Mouse (Mus musculus) megakaryocyte, adult 5-6 weeks (primary cell): ENCODE data around the gene Foxc1. TPM values are rescaled to one million over a fixed set of nuclear protein-coding genes. Genes with fewer than 3 reads are reported as not detected.

ENCODE experiments used
- ATAC-seq: 2 replicates; pipeline ENCODE4 v1.8.0; 2016; ENCODE audit warnings: mild to moderate bottlenecking, inconsistent platforms; ENCODE audit not compliant: poor library complexity, severe bottlenecking
- total RNA-seq, 2 experiments: library from RNA; stranded (forward) in 1 of 2; stranded (reverse) in 1 of 2; fragments of 153-499, 151-499 nt in 1 of 2; fragments of 221-1000, 200-1000 nt in 1 of 2; gene quantifications; 2 replicates each; pipeline versions ENCODE4 v1.2.3 to v1.2.4; 2015 to 2017

The Foxc1 gene
- 0.18 and 0.30 TPM in 2 replicates for total RNA-seq (2015)
- total RNA-seq (2017): 0.07 and 0.28 TPM in 2 replicates

DNA sequence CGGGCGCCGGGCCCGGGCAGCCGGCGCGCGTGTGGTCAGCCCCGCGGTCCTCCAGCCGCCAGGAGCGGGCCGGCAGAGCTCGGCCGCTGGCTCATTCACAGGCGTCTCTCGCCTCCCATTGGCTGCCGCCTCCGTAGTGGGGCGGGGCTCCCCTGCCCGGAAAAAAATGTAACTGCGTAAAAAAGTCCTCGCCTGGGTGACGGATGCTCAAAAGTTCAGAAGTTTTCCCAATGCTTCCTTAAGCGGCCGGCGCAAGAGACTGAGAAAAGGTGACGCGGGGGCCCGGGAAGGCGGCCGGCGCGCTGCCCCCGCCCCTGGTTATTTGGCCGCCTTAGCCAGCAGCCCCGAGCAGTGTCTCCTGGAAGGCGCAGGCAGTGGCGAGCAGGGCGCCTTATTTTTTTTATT lies at the start of gene Foxc1:
Gene Foxc1, plus strand, starts transcription at position 206 of the 405 bp plus-strand sequence.
- peak; percentile 70 for ATAC-seq

DNA sequence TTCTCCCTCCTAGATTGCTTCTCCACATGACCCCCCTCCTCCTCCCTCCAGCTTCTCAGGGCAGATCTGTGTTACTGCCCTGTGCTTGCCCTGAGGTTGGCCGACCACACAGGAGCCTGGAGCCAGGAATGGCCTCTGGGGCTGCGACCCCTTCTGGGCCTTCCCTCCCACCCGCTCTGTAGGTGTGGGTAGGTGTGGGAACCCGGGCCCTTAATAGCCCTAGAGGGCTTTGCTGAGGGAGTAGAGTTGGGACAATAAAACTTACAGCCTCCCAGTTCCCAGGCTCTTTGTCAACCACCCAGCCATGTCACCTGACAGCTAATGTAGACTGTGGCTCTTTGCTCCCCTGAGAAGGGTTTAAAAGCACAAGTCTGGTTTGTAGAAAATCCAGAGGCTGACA lies 46.0 kb upstream of the Foxc1 start:
- ATAC-seq: no peak

DNA sequence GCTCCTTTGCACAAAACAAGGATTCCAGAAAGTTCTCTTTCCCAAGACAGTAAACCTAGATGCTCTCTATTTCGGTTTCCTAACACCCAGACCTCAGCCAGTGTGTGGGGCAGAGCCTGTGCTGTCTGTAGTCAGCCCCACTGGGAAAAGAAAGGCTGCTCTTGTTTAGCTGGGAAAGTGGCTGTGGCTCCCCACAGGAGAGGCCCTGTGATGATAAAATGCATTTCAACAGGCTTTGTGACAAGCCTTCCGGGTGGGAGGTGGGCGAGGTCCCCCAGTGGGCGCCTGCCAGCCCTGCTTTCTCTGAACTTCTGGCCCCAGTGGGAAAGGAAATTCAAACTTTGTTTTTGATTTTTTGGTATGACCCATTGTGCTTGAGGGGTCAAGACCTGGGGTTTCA lies 45.4 kb upstream of the Foxc1 start:
- no peak for ATAC-seq

DNA sequence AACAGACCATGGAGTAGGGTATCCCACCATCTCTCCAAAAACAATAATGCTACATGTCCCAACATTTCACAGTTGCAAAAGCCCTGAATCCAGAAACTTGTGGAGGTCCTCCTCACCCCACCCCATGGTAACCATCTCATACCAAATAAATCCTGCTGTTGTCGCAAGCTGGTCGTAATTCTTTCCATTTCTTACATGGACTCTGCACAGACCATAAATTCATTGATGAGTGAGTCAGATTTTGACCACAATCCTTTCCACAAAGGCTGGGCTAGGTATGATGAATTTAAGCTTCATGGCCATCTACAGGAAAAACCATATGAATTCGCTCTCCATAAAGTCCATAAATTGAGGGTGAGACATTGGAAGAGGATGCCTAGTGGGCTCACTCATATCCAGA lies 42.0 kb upstream of the Foxc1 start:
- no peak for ATAC-seq

DNA sequence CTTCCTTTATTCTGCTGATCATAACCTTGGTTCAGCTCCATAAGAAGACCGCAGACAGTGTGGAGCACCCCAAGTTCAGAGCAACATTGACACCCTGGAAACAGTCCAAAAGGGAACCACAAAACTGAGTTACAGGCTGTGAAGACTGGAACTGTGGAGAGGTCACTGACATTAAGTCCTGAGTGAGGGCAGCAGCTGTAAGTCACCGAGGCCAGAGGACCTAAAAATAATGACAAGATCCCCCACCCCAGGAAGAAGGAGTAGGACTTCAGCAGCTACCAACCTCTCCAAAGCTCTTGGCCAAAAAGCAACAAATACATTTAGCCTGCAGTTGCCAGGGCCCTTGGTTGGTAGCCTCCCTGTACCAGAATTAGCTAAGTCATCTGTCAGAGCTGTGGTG lies 40.9 kb upstream of the Foxc1 start:
- ATAC-seq: no peak

DNA sequence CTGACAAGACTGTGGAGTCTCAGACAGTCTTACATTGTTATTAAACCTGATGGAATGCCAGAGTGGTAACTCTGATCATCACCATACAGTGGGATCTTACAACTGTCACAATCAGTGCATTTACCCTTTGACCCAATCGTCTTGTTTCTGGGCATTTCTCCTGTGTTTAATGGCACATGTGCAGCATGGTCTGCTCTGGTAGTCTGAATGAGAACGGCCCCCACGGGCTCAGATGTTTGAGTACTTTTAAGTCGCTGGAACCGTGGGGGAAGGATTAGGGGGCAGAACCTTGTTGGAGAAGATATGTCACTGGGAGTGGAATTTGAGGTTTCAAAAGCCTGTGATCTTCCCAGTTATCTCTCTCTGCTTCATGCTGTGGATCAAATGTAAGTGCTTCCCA lies 33.6 kb upstream of the Foxc1 start:
- ATAC-seq: no peak

DNA sequence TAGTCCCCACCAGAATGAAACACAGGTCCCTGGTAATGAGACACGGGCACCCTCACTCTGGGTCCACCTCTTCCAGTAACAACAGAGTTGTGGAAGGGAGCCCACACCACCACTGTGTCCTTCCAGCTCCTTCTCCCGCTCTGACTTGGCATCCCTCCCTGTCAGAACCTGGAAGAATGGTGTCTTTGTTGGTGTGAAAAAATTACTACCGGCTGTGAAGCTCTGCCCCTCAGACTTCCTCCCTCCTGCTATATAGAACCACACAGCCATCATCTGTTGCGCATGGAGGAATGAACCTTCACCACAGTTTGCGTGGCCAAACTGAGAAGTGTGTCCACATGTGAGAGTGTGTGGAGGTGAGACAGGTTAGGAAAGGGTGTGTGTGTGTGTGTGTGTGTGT lies 30.7 kb upstream of the Foxc1 start:
- ATAC-seq: no peak

DNA sequence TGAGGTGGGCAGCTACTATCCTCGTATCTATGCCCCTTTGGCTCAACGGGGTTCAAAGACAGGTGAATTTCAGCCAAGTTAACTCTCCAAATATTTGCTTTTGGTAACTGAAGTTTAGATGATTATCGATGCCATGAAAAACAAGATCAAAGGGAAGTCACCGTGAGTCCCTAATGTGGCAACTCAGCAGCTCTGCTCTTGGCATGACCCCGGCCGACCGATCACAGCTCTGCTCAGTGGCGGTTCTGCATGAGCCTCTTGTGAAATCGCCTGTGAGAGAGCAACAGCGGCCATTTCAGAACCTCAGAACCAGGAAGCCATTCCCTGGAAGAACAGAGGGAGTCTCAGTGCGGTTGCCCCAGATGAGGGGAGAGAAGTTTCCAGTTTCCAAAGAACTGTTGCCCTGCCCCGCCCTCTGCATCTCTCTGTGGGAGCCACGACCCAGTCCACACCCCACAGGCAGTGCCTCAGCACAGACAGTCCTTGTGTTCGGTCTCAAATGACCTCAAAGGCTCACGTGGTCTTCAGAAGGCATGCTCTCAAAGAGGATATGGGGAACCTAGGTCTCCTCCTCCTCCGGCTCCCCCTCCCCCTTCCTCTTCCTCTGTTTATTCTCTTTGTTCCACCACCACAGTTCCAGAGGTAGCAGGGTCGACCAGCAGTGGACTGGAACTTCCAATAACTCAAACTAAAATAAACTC lies 27.0 kb upstream of the Foxc1 start:
- ATAC-seq: no peak

DNA sequence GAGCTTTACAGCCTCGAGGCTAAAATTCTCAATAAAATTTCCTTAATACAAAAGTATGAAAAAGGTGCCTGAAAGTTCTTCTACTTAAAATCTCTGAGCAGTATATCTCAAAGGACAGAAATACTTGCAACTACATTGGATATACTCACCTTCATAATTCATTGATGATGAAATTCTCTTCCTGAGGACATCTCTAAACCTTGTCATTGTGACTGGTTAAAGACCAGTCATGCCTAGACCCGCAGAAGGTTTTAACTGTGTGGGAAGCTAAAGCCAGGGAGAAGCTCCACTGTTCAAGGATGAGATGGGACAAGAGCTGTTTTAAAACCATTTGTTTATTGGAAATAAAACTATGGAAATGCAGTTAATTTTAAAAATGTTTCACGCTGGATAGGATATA lies 26.1 kb upstream of the Foxc1 start:
- no peak for ATAC-seq

DNA sequence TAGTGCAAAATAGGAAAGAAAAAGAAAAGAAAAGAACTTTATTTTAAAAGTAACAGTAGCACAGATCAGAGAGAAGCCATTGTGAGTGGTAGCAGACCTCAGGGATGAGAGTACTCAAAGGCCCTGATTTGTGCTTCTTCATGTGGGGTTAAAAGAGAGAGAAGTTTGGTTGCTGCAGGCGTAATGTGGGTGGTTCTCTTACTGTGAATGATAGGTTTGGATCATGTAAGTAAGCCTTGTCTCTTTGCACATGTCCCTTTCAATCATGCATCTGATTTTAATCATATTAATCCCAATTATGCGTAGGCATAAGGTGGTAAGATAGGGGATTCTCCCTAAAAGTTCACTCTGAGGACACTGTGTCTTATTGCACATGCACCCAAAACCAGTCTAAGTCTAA lies 24.4 kb upstream of the Foxc1 start:
- no peak for ATAC-seq

DNA sequence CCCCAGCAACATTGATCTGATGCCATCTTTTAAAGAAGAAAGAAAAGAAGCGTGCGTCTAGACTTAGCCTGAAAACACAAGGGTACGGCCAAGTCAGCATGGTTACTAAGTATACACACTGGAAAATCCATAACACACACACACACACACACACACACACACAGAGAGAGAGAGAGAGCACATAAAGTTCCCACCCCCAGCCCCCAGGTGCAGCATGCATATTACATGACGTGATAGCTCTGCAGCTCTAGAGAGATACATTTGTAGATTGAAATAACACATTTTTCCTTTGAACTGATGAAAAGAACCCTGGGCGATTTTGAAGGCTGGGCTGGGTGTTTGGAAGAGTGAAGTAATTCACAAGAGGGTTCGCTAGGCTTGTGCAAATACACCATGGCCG lies 21.7 kb upstream of the Foxc1 start:
- ATAC-seq: no peak

DNA sequence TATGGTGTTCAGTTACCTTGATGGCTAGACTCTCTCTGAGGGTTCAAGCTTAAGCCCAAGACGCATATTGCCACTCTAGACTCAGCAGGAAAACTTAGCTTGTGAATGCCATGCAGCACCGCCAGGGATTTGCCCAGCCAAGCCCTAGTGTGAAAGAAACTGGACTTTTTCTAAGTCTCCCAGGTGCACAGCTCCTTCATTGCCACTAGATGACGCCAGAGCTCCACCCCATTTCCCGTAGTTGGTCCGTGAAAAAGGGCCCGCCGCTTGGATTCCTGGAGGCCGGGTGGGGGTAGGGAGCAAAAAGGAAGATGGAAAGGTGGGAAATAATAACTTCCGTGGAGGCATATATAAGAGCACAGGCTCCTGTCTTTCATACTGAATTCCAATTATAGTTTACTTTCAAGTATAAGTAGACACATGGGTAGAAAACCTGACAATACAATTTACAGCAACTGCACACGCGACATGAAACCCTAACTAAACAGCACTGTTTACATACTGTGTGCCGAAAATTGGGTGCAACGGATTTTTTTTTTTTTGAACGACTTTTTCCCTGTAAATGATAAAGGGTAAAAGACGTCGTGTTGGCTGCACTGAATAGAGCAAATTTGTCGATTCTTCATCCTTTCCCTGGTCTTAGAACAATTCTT lies 13.8 kb upstream of the Foxc1 start:
- ATAC-seq: no peak

DNA sequence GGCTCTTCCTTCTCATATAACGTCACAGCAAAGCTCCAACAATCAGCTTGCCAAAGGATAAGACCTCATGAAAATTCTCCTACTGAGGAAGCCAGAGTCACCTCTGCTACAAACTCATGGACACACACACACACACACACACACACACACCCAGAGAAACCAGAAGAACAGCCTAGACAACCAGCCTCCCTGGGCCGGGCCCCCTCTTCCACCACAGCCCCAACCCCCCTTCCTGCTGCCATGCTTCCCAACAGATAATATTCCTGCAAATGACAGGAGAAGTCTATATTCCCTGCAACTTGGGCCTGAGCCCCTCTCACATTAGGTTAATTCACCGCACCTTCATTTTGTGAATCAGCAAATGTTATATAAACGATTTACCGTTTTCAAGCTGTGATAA lies 13.3 kb upstream of the Foxc1 start:
- no peak for ATAC-seq

DNA sequence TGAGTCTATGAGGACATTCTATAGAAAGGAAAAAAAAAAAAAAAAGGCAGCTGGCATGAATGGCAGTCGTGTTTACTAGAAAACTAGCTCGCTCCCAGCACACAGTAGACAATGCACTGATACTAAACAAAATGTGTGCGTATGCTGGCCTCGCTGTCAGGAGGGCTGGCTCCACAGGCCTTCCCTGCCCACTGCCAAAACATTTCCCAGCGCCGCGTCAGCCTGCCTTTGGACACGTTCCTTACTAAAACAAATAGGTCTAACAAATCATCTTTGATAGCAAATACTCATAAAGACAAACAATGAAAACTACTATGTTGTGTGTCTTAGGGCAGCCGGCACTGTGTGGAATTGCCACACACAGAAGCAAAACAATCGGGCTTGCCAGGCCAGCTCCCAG lies 9.1 kb upstream of the Foxc1 start:
- ATAC-seq: no peak

DNA sequence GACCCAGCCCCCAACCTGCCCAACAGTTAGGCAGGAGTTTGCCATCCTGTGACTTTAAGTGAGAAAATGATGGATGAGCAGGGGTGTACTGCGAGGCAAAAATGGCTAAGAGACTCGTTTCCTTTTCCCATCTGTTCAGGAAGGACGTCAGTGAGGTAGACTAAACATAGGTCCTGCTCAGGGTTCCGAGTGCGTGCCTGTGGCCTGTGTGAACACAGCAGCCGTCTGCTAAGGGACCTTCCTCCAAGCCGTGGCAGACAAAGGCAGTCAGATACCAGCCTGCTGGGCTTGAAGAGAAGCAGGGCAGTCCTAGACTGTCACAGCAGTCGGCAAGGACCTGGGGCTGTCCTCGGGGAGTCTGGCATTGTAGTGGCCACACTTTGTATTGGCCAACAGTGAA lies 8.4 kb upstream of the Foxc1 start:
- ATAC-seq: no peak

DNA sequence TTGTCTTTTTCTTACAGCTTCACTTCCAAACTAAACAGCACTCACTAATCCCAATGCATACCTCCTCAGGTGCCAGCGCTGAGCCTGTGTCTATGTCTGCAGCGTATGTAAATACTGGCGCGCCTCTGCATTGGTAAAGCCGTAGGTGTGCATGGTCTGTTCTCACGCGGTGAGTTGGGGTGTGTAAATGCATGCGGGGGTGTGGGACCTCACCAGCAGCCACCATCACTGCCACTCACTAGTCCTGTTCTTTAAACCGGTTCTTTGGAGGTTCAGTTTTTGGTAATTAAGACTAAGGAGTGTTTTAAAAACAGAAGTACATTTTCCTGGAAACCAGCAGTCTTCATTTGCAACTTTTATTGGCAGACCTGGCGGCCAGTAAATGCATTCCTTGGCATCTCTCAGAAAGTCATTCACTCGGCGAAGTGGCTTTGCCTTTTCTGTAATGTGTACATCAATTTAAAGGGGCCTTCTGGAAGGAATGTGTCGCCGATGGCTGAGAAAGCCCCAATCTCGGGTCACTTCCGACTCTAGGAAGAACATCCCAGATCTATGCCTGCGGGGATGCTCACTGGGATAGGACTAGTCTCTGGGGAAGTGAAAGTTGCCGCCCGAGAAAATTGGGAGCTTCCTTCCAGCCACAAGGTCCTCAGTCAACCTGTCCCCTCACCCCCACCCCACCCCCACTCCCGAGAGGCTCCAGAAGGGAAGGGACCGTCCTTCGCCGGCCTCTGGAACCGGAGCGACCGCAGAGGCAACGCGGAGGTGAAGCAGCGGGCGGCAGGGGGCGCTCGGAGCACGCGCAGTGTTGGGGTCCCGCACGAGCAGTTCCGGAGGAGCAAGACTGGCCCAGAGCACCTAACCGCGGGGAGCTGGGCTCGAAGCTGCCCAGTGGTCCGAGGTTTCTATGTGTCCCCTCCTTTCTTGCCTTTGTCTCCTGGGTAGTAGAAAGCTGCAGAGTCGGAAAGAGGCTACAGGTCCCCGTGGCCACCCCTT lies 5.6 kb upstream of the Foxc1 start:
- peak; percentile 90 for ATAC-seq

DNA sequence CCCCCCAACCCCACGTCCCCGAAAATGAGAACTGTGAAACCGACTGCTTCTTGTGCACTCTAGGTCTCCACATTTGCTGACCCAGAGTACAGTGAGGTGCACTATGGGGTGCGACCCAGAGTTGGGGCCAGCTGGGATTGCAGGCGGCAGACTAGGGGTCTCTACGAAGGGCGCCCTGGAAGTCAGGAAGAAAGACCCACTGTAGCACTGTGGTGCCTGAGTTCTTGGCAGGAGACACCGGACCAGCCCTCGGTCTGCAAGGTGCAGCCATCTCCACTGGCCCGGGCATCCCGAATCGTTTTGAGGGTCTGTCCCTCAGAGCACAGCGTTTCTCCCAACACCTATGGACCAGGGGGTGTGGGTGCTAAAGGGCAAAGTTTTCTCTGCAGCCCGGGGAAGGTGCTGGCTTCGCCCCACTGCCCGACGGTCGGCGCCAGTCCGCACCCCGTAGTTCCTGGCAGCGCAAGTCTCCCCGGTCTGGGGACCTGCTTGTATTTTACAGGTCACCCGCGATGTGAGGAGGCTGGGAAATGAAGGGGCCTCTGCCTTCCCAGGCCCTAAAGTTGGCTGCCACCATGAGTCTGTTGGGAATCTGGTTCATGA lies 4.6 kb upstream of the Foxc1 start:
- ATAC-seq: no peak

DNA sequence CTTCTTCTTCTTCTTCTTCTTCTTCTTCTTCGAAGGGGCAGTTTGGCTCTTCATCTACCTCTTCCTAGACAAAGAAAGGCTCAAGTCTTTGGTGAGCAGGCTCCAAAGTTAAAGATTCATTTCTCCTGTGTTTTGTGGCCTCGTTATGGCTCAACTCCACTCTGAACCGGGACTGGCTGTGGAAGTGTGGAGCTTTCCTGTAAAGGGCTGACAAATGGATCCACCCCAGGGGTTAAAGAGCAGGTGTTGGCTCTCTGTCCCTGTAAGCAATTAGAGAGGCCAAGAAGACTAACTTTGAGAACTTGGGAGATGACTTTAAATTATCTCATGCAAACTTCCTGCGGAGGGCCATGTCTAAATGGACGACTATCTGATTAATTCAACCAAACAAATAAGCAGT lies 4.0 kb upstream of the Foxc1 start:
- ATAC-seq: no peak

DNA sequence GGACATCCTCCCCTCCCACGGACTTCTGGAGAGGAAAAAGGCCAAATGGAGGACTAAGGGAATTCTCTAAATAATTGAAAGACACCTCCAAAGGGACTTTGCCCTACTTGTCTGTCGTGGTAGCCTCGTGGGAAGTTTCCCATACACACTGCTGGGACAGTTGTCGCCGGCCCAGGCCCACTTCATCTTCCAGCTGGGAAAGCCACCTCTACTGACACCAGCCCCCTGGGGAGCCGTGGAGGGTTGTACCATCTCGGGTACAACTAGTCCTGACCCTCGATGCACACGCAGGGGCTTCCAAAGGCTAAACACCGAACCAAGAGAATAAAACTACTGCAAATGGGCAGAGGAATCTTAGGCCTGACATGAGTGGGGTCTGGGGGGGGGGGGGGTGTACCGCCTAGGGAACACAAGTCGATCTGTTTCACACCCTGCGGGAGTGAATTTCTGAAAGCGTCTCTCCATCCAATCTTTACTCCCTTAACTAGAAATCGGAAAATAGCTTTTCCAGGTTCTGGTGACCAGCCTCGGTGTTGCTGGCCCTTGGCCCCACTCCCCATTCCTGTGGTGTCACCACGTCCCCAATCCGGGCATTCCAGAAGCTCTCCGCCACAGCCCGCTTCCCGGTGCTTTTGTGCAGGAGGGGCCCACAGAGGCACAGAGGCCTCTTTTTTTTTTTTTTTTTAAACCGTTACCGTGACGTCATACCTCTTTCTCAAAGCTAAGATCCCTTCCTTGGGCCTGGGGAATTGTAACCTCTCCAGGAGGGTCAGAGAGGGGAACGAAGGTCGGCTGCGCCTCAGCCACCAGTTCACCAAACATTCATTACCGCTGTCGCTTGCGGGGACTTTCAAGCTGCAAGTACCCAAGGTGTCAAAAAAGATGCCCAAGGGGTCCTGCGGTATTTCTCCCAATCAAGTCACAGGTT lies 3.0 kb upstream of the Foxc1 start:
- no peak for ATAC-seq

DNA sequence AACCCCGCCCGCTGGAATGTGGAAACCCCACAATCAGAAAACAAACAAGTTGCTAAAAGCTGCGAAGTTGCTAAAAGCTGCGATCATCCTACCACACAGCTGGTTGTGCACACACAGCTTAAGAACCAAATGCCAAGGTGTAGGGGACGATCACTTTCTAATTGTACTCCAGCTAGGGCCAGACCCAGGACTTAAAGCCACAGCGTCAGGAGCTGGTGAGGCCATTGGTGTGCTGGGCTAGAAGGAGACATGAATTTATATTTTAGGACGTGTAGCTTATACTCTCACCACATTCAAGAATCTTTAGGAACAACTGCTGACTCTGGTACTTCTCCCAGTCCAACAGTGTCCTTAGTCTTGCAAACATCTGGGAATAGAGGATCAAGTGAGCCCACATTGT lies 1.9 kb upstream of the Foxc1 start:
- ATAC-seq: no peak
